Mouse (Mus musculus) heart, adult 8-10 months (tissue): Measurements from ENCODE around the gene Rtl8a. TPM values are rescaled to one million over a fixed set of nuclear protein-coding genes. Genes with fewer than 3 reads are reported as not detected.

ENCODE experiments used
- total RNA-seq, 4 experiments: library from RNA; stranded (reverse); gene quantifications; 2 replicates each; pipeline ENCODE4 v1.2.4; 2022

The Rtl8a gene
- total RNA-seq, 4 experiments from 2014 or later, result 123 to 154 (median 145) TPM

Other genes starting within 250 kb of the Rtl8a start
- not detected for gene Etd, start 208.8 kb downstream of the Rtl8a start, total RNA-seq
- gene Rtl8c, start 35.6 kb downstream of the Rtl8a start, total RNA-seq, result 10 to 100 TPM; 15.6 to 25.5 (median 19.3) TPM
- not detected for gene Gm14597, start 34.7 kb downstream of the Rtl8a start, total RNA-seq
- gene Rtl8b, start 26.7 kb upstream of the Rtl8a start, total RNA-seq, result 100 to 1,000 TPM in 1 of 4 experiments, 10 to 100 TPM in 3; 67.6 to 113 (median 90.3) TPM
- gene 4930502E18Rik, start 81.1 kb upstream of the Rtl8a start, total RNA-seq, result not detected
- gene 1700013H16Rik, start 114.1 kb upstream of the Rtl8a start, total RNA-seq, result not detected
- not detected for gene Zfp36l3, start 132.7 kb upstream of the Rtl8a start, total RNA-seq
- 1 to 10 TPM; 1.3 to 2.1 (median 1.6) TPM for gene Xlr, start 154.0 kb upstream of the Rtl8a start, total RNA-seq